Mouse (Mus musculus): ENCODE data around the gene Srms.

GRCm38 (mm10) chr2:181158471-181158870, 54.5 kb downstream of the Srms start:
- TF ChIP-seq POLR2A (IDR thresholded peaks at IDR 0.05; ENCODE audit: low read depth, low read length): no peak
- no peak for TF ChIP-seq CTCF (conservative IDR thresholded peaks at IDR 0.05; ENCODE audit: insufficient read depth, insufficient read length, low read depth, low read length)
